In the genomic region with DNA sequence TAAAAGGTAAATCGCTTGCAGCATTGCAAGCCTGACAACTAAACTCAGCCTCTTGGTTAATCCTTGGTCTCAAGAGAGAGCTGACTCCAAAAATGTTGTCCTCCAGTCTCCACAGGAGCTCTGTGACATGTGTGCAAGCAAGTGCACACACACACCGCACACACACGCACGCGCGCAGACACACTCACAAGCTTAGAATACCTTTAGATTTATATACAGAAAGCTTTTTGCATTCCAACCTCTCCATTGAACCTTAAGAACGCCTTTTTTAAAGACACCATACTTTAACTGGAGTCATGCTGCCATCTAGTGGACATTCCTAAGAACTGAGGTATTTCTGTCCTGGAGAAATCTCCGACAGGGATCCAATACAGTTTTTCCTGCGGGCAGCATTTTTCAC, we compare ENCODE assay signal across 8 mouse cellular contexts.
DNase-seq lines count a peak whose midpoint lies in the region; ATAC-seq lines count a peak whose summit lies in the region.

No protein-coding gene starts in this region.

- H3K36me3 ChIP-seq in limb, embryonic 11.5 days (ENCODE audit: control insufficient read depth, insufficient read depth, low read length): no peaks in the 10 kb centered on the region
- H3K36me3 ChIP-seq in neural tube, embryonic 13.5 days: no peaks in the 10 kb centered on the region

- no peaks in the 10 kb centered on the region for H3K4me1 ChIP-seq in limb, embryonic 11.5 days (ENCODE audit: control insufficient read depth, insufficient read depth, low read length)
- H3K4me1 ChIP-seq in neural tube, embryonic 13.5 days (replicated peaks): peaks cover 5% of the 10 kb centered on the region; the same call in 1 of the 2 replicates

- H3K9ac ChIP-seq in limb, embryonic 11.5 days (ENCODE audit: low read length): no peak overlapping the region
- no peak overlapping the region for H3K9ac ChIP-seq in neural tube, embryonic 13.5 days

- no peaks in the 10 kb centered on the region for H3K27me3 ChIP-seq in limb, embryonic 11.5 days (ENCODE audit: control insufficient read depth, insufficient read depth, low read length)
- no peaks in the 10 kb centered on the region for H3K27me3 ChIP-seq in neural tube, embryonic 13.5 days

- no peak for ATAC-seq in limb, embryonic 11.5 days (ENCODE audit: insufficient number of reproducible peaks, low FRiP score, low TSS enrichment, low read depth)
- no peak for ATAC-seq in neural tube, embryonic 13.5 days (ENCODE audit: low read depth)

- peak; percentile 8 for DNase-seq in thymus, postnatal 14 days
- DNase-seq in thymus, postnatal 25 days: no peak
- DNase-seq in cerebellum, postnatal 25 days: peak; percentile 50 to 58
- DNase-seq in frontal cortex, postnatal 36 days (ENCODE audit: low spot score in 2 of 2): peak; percentile 33 to 77
- DNase-seq in kidney, adult 8-10 months: peak; percentile 4 to 15
- peak; percentile 65 for DNase-seq in limb, embryonic 11.5 days (ENCODE audit: low spot score)
- DNase-seq in urinary bladder, postnatal 36 days (ENCODE audit: low spot score in 2 of 2): no peak

- H3K4me3 ChIP-seq in limb, embryonic 11.5 days (ENCODE audit: low read depth, low read length): no peak overlapping the region
- no peak overlapping the region for H3K4me3 ChIP-seq in neural tube, embryonic 13.5 days

- H3K27ac ChIP-seq in limb, embryonic 11.5 days (replicated peaks; ENCODE audit: low read depth, low read length): no peak overlapping the region
- no peak overlapping the region for H3K27ac ChIP-seq in neural tube, embryonic 13.5 days (replicated peaks)

- no peak overlapping the region for H3K4me2 ChIP-seq in limb, embryonic 11.5 days (ENCODE audit: low read depth, severe bottlenecking)
- H3K4me2 ChIP-seq in neural tube, embryonic 13.5 days: peak overlapping the region; percentile 35

- 22% methylated on average over 9 of the region's 9 CpGs for WGBS in limb, embryonic 11.5 days
- 18% methylated on average over 9 of the region's 9 CpGs for WGBS in neural tube, embryonic 13.5 days

- H3K9me3 ChIP-seq in limb, embryonic 11.5 days (ENCODE audit: control insufficient read depth, low read length): no peaks in the 10 kb centered on the region
- no peaks in the 10 kb centered on the region for H3K9me3 ChIP-seq in neural tube, embryonic 13.5 days

Comparison
In these comparisons a context has a peak if more than half of its experiments do, and no peak if none do; other contexts are left out.
1. DNase-seq: peak in thymus, postnatal 14 days (single experiment), cerebellum, postnatal 25 days (2 of 2), frontal cortex, postnatal 36 days (2 of 2), kidney, adult 8-10 months (2 of 2) and limb, embryonic 11.5 days (single experiment); none in thymus, postnatal 25 days (single experiment) and urinary bladder, postnatal 36 days (0 of 2).